Mouse (Mus musculus): ENCODE results near the gene Nisch. TPM values are rescaled to one million over a fixed set of nuclear protein-coding genes. Genes with fewer than 3 reads are reported as not detected.

The Nisch gene
- total RNA-seq, 2 experiments from 2014 or later = 86.1 to 137 TPM

DNA sequence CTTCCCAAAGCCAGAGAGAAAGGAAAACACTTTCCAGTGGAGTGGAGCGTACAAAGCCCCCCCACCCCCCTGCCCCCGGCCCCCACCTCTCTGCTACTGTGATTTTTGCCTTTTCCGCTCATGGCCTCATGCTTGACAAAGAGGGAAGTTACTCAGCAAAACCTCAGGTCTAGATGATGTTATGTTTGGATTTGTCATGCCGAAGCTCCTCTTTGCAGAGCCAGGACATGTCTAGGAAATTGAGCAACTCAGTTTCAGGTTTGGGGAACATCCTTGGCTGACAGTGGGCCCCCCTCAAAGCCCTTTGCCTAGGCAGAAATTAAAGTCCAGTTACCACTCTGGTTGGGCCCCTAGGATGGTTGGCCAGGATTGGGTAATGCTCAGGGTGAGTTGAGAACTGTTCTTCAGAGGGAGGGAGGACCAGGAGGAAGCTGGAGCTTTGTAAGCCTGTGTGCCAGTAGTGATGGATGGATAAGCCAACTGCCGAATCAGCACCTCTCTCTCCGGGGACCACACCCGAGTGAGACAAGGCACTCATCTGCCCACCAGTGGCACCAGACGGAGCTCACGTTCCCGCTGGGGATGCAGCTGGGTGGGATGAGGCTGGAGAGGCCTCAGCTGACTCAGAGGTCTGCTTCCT, 50.6 kb downstream of the Nisch start:
- ATAC-seq (replicated peaks; ENCODE audit: poor library complexity, severe bottlenecking) = peak; percentile 88

DNA sequence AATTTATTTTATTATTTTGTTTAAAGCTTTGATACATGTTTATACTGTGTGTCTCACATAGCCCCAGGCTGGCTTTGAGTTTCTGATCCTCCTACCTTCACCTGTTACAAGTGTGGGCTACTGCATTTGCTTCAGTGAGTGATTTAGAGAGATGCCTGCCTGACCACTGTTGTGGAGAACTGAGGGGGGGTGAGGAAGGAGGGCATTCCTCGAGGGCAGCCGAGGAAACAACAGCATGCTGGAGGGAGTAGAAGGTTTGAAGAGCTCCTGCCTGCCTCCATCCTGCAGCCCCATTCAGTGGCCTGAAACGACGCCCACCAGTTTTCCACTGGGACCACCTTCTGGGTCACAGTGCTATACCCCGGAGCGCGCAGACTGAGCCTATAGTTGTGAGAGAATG, 51.3 kb downstream of the Nisch start:
- ATAC-seq (replicated peaks; ENCODE audit: poor library complexity, severe bottlenecking) = no peak

DNA sequence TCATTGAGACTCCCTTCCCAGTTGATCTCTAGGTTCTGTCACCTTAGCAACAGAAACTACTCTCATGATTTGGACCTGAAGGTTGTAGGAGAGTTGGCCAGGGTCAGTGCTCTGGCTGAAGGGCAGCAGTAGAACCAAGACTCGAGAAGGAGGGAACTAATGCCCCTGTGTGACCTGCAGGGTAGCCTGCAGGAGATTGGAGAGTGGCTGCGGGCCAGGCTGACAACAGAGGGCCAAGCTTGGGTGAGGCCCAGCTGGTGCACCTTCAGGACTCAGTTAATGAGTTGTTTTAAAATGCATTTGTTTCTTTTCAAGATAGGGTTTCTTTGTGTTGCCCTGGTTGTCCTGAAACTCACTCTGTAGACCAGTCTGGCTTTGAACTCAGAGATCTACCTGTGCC, 51.7 kb downstream of the Nisch start:
- no peak for ATAC-seq (replicated peaks; ENCODE audit: poor library complexity, severe bottlenecking)

DNA sequence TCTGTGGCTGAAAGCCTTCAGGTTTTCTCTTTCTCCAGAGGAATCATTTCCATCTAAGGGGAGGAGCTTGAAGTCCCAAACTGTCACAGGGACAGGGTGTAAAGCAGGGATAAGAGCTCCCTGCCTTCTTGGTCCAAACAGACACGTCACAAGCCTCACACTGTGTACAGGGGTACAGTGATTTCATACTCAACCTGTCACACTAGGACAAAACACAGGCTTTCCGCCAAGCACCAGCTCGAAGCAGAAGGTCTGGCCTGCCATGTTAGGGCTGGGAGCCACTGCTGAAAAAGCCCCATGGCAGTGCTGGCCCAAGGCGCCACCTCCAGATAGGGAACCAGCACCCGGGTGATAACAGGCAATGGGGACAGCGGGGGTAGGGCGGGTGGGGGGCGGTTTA, 52.7 kb downstream of the Nisch start:
- ATAC-seq (replicated peaks; ENCODE audit: poor library complexity, severe bottlenecking) = no peak

DNA sequence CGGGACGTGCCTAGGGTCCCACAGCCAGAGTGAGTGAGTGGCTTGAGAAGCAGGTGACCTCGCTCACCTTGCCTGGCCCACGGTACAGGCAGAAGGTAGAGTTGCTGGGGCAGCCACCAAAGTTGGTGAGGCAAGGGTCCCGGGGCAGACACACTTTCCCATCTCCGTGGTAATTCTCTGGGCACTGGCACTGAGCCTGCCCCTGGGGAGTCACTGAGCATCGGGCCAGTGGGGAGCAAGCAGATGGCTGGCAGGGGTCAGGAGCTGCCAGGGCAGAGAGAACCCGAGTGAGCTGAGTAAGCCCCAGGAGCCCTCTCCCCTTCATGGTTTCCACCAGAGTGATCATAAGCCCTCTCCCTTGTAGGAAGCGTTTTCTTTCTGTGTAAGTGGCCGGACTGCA, 55.1 kb downstream of the Nisch start:
- ATAC-seq (replicated peaks; ENCODE audit: poor library complexity, severe bottlenecking) = no peak

DNA sequence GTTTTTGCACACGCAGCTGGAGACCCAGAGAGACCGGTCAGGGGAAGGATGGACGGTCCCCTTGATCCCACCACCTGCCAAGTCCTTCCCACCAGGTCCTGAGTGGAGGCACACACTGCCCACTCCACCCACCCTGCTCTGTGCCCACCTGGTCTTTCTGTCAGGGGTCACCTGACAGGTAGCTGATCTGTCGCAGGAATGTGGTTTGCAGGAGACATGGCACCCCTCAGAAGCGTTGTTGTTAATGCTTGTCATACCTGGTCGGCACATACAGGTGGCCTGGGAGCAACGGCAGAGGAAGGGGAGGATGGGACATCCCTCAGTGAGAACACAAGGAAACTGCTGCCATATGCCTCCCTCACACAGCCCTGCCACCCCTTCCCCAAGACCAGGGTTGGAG, 55.6 kb downstream of the Nisch start:
- ATAC-seq (replicated peaks; ENCODE audit: poor library complexity, severe bottlenecking) = no peak

DNA sequence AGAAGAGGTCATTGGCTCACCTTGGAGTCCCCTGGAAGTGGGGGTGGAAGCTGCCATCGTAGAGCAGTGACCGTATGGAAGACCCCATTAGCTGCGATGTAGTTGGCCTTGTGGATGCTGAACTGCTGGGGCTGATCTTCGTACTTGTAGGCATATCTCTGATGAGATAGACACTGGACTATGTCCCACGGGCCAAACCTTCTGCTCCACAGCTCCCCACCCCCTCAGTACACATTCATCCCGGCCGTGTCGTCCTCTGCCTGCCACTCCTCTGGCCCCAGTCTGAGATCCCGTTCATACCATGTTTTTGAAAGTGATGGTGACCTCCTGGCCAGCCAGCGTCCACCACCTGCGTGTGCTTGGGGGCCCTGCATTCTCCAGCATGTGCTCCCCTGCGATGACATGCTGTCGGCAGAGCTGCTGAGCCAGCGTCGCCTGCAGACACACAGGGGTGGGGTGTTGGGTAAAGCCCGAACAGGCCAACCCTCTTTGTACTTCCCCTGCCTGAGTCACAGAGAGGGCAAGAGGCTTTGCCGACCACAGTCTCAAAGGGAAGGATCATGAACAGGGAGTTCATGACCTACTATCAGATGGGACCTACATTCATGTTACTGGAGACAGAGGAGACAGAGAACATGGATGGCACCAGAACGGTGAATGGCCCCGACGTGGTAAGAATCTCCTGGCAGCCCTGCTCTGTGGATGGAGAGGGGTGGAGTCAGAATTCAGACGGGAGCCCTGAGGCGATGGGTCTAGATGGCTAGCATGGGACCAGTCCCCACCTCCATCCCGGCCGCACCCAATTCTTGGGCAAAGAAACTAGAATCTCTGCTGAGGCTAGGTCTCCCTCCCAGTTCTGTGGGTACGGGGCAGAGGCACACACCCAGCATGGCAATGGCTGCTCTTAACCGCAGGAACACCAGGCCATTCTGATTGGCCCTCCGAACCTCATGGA, 56.3 kb downstream of the Nisch start:
- ATAC-seq (replicated peaks; ENCODE audit: poor library complexity, severe bottlenecking) = peak; percentile 86

DNA sequence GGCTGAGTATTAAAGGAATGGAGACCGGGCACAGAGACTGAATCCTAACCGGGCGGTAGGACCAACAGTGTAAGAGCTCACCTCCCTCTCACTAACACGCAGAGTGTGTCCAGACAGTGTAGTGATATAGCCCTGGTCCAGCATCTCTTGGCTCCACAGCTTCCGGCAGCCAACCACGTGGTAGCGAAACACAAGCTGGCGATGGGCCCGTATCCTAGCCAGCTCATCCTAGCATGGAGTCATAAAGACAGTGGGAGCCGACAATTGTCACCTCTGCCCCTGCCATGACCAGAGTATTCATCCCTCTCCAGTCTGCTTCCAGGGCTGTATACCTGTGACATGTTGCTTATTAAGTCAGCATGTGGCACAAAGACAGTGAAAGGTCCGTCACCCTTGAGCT, 71.1 kb downstream of the Nisch start:
- ATAC-seq (replicated peaks; ENCODE audit: poor library complexity, severe bottlenecking) = no peak

DNA sequence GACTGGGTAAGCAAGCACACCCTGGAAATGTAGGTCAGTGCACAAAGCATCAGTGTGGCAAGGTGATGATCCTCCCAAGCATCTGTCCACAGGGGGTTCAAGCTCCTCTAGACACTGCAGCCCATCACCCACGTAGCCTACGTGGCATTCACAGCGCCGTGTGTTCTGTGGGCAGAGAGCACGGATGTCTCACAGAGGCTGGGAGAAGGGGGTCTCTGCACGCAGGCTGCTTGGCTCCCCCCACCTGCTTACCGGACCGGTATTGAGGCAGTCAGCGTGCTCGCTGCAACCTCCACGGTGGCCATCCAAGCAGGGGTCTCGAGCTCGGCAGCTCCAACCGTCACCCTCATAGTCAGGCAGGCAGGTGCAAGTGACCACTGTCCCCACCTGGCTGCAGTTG, 75.7 kb downstream of the Nisch start:
- ATAC-seq (replicated peaks; ENCODE audit: poor library complexity, severe bottlenecking) = no peak

DNA sequence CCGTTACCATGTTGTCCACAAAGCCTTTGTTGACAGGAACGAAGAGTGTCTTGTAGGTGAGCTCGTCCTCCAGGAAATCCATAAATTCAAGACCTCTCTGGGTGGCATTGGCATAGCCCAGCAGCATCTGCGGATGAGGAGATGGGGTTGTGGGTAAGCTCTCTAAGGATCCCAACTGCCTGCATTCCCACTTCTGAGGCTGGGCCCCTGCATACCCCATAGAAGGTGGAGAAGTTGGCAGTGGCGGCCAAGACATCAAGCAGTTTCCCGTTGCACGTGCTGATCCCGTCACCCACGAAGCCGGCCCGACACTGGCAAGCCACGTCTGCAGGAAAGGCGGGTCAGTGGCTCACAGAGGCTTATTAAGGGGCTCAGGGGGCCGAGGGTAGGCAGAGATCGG, 76.6 kb downstream of the Nisch start:
- ATAC-seq (replicated peaks; ENCODE audit: poor library complexity, severe bottlenecking) = no peak

DNA sequence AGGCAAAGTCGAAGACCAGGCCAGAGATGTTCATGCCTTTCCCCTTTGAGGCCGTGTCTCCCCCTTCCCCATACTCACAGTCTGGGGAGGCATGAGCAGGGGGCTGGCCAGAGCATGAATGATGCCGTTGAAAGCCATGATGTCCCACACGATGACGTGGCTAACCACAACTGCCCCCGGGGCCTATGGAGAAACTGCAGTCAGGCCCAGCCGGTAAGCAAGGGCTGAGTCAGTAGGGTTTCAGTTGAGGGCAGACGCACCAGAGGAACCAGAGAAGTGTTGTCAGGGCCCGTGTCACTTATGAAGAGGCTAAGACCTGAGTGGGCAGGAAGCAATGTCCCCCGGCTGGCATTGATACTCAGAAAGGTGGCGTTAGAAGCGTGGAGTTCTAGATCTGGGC, 77.1 kb downstream of the Nisch start:
- peak; percentile 70 for ATAC-seq (replicated peaks; ENCODE audit: poor library complexity, severe bottlenecking)

DNA sequence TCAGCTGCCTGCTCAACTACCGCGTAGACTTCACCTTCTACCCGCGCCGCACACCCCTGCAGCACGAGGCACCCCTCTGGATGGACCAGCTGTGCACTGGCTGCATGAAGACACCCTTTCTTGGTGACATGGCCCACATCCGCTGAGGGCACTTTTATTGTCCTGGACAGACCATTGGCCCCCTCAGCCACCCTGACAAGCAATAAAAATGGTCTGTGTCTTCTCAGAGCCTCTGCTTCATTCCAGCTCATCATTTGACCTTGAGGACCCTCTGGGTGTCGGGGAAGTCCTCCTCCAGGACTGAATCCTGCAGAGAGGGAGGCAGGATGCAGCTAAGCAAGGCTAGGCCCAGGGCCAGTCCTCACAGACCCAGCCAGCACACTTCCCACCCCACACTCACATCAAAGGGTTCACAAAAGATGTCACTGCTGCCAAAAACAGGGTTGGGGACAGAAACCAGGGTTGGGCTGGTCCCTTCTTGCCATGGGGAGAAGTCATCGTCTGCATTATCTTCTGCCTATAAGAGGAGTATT, 77.8 kb downstream of the Nisch start:
- no peak for ATAC-seq (replicated peaks; ENCODE audit: poor library complexity, severe bottlenecking)

DNA sequence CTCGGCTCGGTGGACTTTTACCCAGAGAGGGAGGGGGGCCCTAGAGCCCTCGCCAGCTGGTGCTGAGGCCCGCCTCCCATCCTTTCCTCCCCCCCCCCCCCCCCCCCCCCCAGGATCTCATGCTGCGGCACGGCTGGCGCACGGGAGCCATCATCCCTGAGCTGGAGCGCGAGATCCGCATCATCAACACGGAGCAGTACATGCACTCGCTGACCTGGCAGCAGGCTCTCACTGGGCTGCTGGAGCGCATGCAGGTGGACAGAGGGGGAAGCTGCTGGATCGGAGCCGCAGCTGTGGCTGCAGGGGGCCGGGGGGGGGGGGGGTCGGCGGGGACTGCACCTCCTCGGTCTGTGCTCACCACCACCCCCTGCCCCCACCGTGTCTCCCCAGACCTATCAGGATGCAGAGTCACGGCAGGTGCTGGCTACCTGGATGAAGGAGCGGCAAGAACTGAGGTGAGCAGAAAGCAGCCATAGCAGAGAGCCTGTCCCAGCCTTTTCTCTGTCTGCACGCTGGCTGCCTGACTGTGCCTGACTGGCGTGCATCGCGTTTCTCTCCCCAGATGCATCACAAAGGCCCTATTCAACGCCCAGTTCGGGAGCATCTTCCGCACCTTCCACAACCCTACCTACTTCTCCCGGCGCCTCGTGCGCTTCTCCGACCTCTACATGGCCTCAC, 78.4 kb downstream of the Nisch start:
- ATAC-seq (replicated peaks; ENCODE audit: poor library complexity, severe bottlenecking) = no peak

DNA sequence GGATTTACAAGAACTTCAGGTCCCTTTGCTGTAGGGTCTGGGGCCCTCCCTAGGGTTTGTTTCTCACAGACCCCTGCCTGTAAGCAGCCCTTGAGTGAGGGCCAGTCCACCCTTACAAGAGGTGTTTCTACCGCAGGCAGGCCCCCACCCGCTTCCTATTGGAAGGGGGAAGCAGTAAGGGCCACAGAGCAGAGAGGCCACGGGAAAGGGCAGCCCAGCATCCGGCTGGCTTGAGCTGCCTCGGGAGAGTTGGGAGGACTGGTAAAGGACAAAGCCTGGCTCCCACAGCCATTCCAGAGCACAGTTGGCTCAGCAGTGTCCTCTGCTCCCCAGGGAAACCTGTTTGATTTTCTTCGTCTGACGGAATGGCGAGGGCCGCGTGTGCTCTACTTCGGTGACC, 79.0 kb downstream of the Nisch start:
- ATAC-seq (replicated peaks; ENCODE audit: poor library complexity, severe bottlenecking) = no peak

DNA sequence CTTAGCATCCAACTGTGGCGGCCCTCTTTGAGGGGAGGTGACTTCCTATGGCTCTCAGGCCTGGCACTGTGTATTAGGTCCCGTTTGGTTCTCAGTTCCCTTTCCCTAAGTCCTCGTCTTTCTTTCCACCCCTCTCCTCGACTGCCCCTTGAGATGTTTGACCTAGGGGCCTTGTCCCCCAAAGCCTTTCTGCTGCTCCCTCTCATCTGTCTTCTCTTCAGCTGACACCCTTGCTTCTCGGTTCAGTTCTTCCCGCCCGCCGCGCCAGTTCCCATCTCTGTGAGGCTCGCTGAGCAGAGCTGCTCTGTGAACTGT, 79.5 kb downstream of the Nisch start:
- no peak for ATAC-seq (replicated peaks; ENCODE audit: poor library complexity, severe bottlenecking)

DNA sequence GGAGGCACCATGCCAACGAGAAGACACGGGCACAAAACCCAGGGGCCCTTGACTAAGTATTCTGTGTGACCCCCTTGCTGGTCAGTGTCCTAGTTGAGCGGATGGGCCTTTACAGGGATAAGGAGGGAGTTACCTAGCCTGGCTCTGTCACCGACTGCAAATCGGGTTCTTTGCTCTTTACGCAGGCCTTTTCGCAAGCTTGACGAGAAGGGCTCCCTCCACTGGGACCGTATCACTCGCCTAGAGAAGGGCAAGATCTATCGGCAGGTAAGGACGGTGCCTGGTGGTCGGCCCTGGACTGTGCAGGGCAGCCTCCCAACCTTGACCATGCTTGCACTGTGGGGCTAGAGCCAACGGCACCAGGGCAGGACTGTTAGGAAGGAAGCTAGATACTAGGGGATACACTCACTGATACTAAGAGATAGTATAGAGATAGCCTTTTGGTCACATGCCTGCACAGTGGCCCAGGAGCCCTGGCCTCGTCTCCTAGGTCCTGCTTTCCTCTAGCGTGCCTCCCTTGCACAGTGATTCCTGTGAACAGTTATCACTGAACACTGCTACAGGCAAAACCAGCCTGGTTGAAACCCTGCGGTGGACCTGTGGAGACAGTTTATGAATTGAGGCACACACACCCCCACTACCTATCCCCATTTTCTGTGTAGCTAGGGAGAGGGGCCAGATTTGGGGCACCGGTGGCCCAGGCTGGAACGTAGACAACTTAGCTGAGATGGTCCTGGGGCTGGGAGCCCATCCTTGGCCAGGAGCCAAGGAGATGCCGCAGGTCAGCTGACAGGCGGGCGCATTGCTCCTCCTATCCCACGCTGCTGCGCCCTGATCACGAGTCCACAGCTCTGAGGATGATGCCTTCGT, 80.1 kb downstream of the Nisch start:
- ATAC-seq (replicated peaks; ENCODE audit: poor library complexity, severe bottlenecking) = no peak

DNA sequence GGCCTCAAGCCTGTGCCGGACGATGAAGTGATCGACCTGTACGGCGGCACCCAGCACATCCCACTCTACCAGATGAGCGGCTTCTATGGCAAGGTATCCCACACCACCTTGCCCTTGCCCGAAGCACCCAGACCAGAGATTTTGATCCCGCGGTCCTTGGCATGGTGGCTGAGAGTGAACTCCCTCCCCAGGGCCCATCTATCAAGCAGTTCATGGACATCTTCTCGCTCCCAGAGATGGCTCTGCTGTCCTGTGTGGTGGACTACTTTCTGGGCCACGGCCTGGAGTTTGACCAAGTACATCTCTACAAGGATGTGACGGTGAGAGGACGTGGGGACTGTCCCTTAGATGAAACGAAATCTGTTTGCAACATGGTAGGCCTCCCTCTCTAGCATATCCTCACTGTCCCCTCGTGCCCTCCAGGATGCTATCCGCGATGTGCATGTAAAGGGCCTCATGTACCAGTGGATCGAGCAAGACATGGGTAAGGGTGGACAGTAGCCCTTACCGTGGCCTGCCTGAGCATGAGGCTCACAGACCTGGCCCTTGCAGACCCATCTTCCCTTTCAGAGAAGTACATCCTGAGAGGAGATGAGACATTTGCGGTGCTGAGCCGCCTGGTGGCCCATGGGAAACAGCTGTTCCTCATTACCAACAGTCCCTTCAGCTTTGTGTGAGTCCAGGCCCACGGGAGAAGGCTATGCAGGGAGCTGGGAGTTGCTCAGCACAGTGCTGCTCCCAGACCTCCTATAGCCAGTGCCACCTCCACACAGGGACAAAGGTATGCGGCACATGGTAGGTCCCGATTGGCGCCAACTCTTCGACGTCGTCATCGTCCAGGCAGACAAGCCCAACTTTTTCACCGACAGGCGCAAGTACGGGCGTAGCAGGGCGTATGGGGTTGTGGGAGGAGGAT, 81.0 kb downstream of the Nisch start:
- ATAC-seq (replicated peaks; ENCODE audit: poor library complexity, severe bottlenecking) = no peak

DNA sequence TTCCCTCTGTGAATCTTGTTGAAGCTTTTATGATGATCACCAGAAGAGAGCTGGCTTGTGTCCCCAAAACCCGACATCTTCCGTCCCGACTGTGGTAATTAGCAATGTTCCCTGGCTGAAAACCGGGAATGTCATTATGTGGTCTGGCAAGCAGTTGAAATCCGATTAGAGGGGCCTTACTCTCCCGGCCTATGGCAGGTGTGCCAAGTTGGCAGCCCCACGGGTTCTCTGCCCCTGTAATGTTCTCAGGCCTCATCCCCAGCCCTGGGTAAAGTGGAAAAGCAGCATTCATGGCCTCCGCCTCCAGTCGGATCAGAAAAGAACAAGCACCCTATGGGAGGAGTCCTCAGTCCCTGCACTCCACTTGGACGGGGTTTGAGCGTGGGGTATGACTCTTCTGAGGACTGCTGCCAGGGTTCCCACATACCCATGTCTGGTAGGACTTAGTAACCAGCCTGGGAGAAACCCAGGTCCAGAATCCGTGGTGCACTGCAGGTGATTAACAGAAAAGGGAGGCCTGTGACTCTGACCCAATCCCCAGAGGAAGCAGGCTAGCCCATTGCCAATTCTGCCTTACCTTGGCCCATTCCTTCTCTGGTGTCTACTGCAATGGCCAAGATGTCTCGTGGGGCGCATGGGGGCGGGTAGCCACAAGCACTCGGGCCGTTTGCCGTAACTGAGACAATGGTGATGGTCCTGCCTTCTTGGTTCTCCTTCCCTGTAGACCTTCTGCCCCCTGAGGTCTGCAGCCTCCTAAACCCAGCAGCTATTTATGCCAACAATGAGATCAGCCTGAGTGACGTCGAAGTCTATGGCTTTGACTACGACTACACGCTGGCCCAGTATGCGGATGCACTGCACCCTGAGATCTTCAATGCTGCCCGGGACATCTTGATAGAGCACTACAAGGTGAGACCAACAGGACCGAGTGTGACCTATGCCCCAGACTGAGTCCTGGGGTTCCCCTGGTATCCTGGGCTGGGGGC, 82.4 kb downstream of the Nisch start:
- ATAC-seq (replicated peaks; ENCODE audit: poor library complexity, severe bottlenecking) = no peak

All from granulocyte monocyte progenitor cell, adult 5-6 weeks (primary cell).